Mouse (Mus musculus) CH12.LX (cell line): ENCODE data around the gene Myo3b. TPM values are rescaled to one million over a fixed set of nuclear protein-coding genes. Genes with fewer than 3 reads are reported as not detected.

ENCODE experiments used
- DNase-seq: peaks from one replicate; pipeline ENCODE4 v3.0.0-alpha.2; 2013; ENCODE audit errors: extremely low read depth
- H3K27ac ChIP-seq: 2 replicates; pipeline ENCODE4 v1.5.1; 2012; ENCODE audit warnings: low read depth, mild to moderate bottlenecking, control low read depth, moderate library complexity; ENCODE audit not compliant: insufficient read depth
- H3K27me3 ChIP-seq: replicated peaks from 2 replicates; pipeline ENCODE3; 2012; ENCODE audit warnings: inconsistent platforms
- H3K36me3 ChIP-seq, 2 experiments: replicated peaks in 1 of 2; 2 replicates each; pipeline versions ENCODE3 to v1.6.1; 2012; ENCODE audit warnings: inconsistent platforms in 1 of 2, low read length in 1 of 2, mild to moderate bottlenecking in 1 of 2, mixed read lengths in 1 of 2, moderate library complexity in 1 of 2; ENCODE audit not compliant: control insufficient read depth in 1 of 2, insufficient read depth in 1 of 2
- H3K4me1 ChIP-seq, 2 experiments: 2 replicates each; pipeline ENCODE4 v1.6.1; 2012; ENCODE audit warnings: inconsistent platforms in 1 of 2, moderate library complexity in 1 of 2; ENCODE audit not compliant: insufficient read depth in 2 of 2, control insufficient read depth in 1 of 2
- H3K4me2 ChIP-seq: 2 replicates; pipeline ENCODE4 v1.6.1; 2012; ENCODE audit warnings: low read depth, mild to moderate bottlenecking, control low read depth; ENCODE audit not compliant: poor library complexity, insufficient read depth, severe bottlenecking
- H3K4me3 ChIP-seq, 3 experiments: fragments of 150-350 bp in 1 of 3; sonication (generic) in 1 of 3; replicated peaks in 1 of 3; 2 replicates each; pipeline versions ENCODE3 to v1.5.1; 2011 to 2012; ENCODE audit warnings: low read depth in 2 of 3, low read length in 2 of 3, mild to moderate bottlenecking in 2 of 3, moderate library complexity in 2 of 3, control low read depth in 1 of 3, improper control_type of control experiment in 1 of 3, inconsistent platforms in 1 of 3, mixed read lengths in 1 of 3; ENCODE audit not compliant: poor library complexity in 1 of 3
- H3K79me2 ChIP-seq: replicated peaks from 2 replicates; pipeline ENCODE4 v1.6.1; 2012; ENCODE audit warnings: mild to moderate bottlenecking, moderate library complexity; ENCODE audit not compliant: control insufficient read depth, poor library complexity, insufficient read depth, severe bottlenecking; ENCODE audit errors: extremely low read depth
- H3K9ac ChIP-seq: 2 replicates; pipeline ENCODE4 v1.6.1; 2012; ENCODE audit warnings: low read depth, mild to moderate bottlenecking, control low read depth, moderate library complexity; ENCODE audit not compliant: insufficient read depth
- H3K9me3 ChIP-seq: replicated peaks from 2 replicates; pipeline ENCODE3; 2012; ENCODE audit warnings: low read length, inconsistent platforms, mixed read lengths
- CTCF ChIP-seq, 2 experiments: IDR thresholded peaks in 1 of 2; conservative IDR thresholded peaks in 1 of 2; 2 replicates each; pipeline ENCODE4 v1.5.1; 2011 to 2012; ENCODE audit warnings: low read depth in 2 of 2, low read length in 2 of 2, improper control_type of control experiment in 1 of 2, inconsistent platforms in 1 of 2, mild to moderate bottlenecking in 1 of 2, moderate library complexity in 1 of 2
- E2F4 ChIP-seq: IDR thresholded peaks from 2 replicates; pipeline ENCODE4 v1.6.1; 2011; ENCODE audit warnings: low read depth, low read length, improper control_type of control experiment; ENCODE audit not compliant: insufficient replicate concordance
- EP300 ChIP-seq: IDR thresholded peaks from 2 replicates; pipeline ENCODE4 v1.6.1; 2011; ENCODE audit warnings: low read length, improper control_type of control experiment
- GABPA ChIP-seq: IDR thresholded peaks from 2 replicates; pipeline ENCODE4 v1.6.1; 2012; ENCODE audit warnings: low read depth, low read length, improper control_type of control experiment, inconsistent platforms; ENCODE audit not compliant: insufficient replicate concordance
- IRF4 ChIP-seq: IDR thresholded peaks from 2 replicates; pipeline ENCODE4 v1.6.1; 2014; ENCODE audit warnings: low read depth, mild to moderate bottlenecking, inconsistent platforms, low read length, improper control_type of control experiment
- MAFK ChIP-seq: IDR thresholded peaks from 2 replicates; pipeline ENCODE4 v1.6.1; 2011; ENCODE audit warnings: low read length, improper control_type of control experiment; ENCODE audit not compliant: insufficient replicate concordance
- MAX ChIP-seq: IDR thresholded peaks from 2 replicates; pipeline ENCODE4 v1.6.1; 2011; ENCODE audit warnings: low read length, improper control_type of control experiment
- MAZ ChIP-seq: IDR thresholded peaks from 2 replicates; pipeline ENCODE4 v1.6.1; 2012; ENCODE audit warnings: low read depth, mild to moderate bottlenecking, inconsistent platforms, low read length, improper control_type of control experiment, moderate library complexity
- NELFE ChIP-seq: IDR thresholded peaks from 2 replicates; pipeline ENCODE4 v1.6.1; 2011; ENCODE audit warnings: low read depth, low read length, improper control_type of control experiment
- NRF1 ChIP-seq: IDR thresholded peaks from 2 replicates; pipeline ENCODE4 v1.6.1; 2014; ENCODE audit warnings: low read depth, mild to moderate bottlenecking, inconsistent platforms, low read length, improper control_type of control experiment, moderate library complexity
- POLR2AphosphoS2 ChIP-seq: IDR thresholded peaks from 2 replicates; pipeline ENCODE4 v1.6.1; 2011; ENCODE audit warnings: low read depth, low read length, improper control_type of control experiment
- RCOR1 ChIP-seq: conservative IDR thresholded peaks from 2 replicates; pipeline ENCODE4 v1.6.1; 2012; ENCODE audit warnings: low read depth, mild to moderate bottlenecking, inconsistent platforms, low read length, improper control_type of control experiment
- SIN3A ChIP-seq: IDR thresholded peaks from 2 replicates; pipeline ENCODE4 v1.6.1; 2012; ENCODE audit warnings: low read length, improper control_type of control experiment, inconsistent platforms
- TBP ChIP-seq: conservative IDR thresholded peaks from 2 replicates; pipeline ENCODE4 v1.6.1; 2011; ENCODE audit warnings: low read depth, low read length, improper control_type of control experiment
- ZC3H11A ChIP-seq: IDR thresholded peaks from 2 replicates; pipeline ENCODE4 v1.6.1; 2012; ENCODE audit warnings: low read depth, mild to moderate bottlenecking, inconsistent platforms, low read length, improper control_type of control experiment
- ZMIZ1 ChIP-seq: IDR thresholded peaks from 2 replicates; pipeline ENCODE4 v1.6.1; 2012; ENCODE audit warnings: low read depth, mild to moderate bottlenecking, inconsistent platforms, low read length, improper control_type of control experiment
- ZNF384 ChIP-seq: IDR thresholded peaks from 2 replicates; pipeline ENCODE4 v1.6.1; 2012; ENCODE audit warnings: low read depth, low read length, improper control_type of control experiment, inconsistent platforms
- dilution Hi-C: fragments of 300-500 bp; cut with MboI; formaldehyde crosslinking; loops from 2 replicates; pipeline ENCODE4 v1.14.3; 2020; ENCODE audit warnings: low sequenced_read_pairs; ENCODE audit not compliant: extremely low pct_unique_long_range_greater_than_20kb, extremely low pct_ligation_motif_present
- in situ Hi-C: fragments of 300-500 bp; cut with MboI; formaldehyde crosslinking; loops from 3 replicates; pipeline ENCODE4 v1.14.3; 2019; ENCODE audit warnings: low sequenced_read_pairs, low pct_ligation_motif_present, low pct_unique_long_range_greater_than_20kb, mixed read lengths
- polyA plus RNA-seq: library from polyadenylated mRNA; unstranded; fragments of >175 nt; gene quantifications from 2 replicates; pipeline ENCODE4 v1.2.1, GENCODE M21; 2012; ENCODE audit warnings: low read depth; ENCODE audit not compliant: insufficient read length
- total RNA-seq, 2 experiments: library from RNA; depleted of rRNA; stranded (reverse); fragments of 300-350 nt in 1 of 2; fragments of >200 nt in 1 of 2; gene quantifications; 2 replicates each; pipeline ENCODE4 v1.2.3; 2012 to 2014

Myo3b gene
- total and polyA plus RNA-seq, 3 experiments, result 0.63 to 0.76 (median 0.64) TPM

- Histone ChIP-seq H3K4me3 (no peak overlapping the region), H3K36me3 (no peaks in the 10 kb centered on the region), H3K9ac (no peak overlapping the region), H3K79me2 (no peaks in the 10 kb centered on the region), H3K27me3 (no peaks in the 10 kb centered on the region), H3K4me1 (no peaks in the 10 kb centered on the region), H3K9me3 (peaks cover 3% of the 10 kb centered on the region), H3K27ac (no peak overlapping the region), H3K4me2 (no peak overlapping the region)
- in situ Hi-C loops, result no loop called here
- dilution Hi-C loops, result no loop called here
- no peak for DNase-seq
- TF ChIP-seq IRF4, result no peak
Observed at GRCm38 (mm10) chr2:70195418-70196248, 156.7 kb downstream of the Myo3b start.

- TF ChIP-seq ZNF384, result no peak
- TF ChIP-seq RCOR1, result no peak
- no peak for TF ChIP-seq POLR2AphosphoS2
- no peak for TF ChIP-seq MAX
- TF ChIP-seq EP300, result no peak
- no peak for TF ChIP-seq TBP
- no peak for TF ChIP-seq E2F4
- TF ChIP-seq MAZ, result no peak
- TF ChIP-seq MAFK, result no peak
- Histone ChIP-seq H3K79me2 (no peaks in the 10 kb centered on the region), H3K9ac (no peak overlapping the region), H3K27ac (no peak overlapping the region), H3K9me3 (no peaks in the 10 kb centered on the region), H3K4me1 (peaks cover 0 to 5% of the 10 kb centered on the region in 2 experiments; a peak in 1 of 4 replicates), H3K4me2 (no peak overlapping the region), H3K36me3 (no peaks in the 10 kb centered on the region), H3K4me3 (no peak overlapping the region), H3K27me3 (no peaks in the 10 kb centered on the region)
- no peak for DNase-seq
- in situ Hi-C loops, result no loop called here
- dilution Hi-C loops, result no loop called here
Observed at GRCm38 (mm10) chr2:70201796-70202555, 163.1 kb downstream of the Myo3b start.

GRCm38 (mm10) chr2:70202578-70203167, 163.7 kb downstream of the Myo3b start:
- in situ Hi-C loops (no loop called here), dilution Hi-C loops (no loop called here)
- Histone ChIP-seq H3K4me2 (no peak overlapping the region), H3K4me3 (no peak overlapping the region), H3K27me3 (no peaks in the 10 kb centered on the region), H3K9me3 (no peaks in the 10 kb centered on the region), H3K79me2 (no peaks in the 10 kb centered on the region), H3K27ac (no peak overlapping the region), H3K9ac (no peak overlapping the region), H3K4me1 (peaks cover 0 to 5% of the 10 kb centered on the region in 2 experiments; a peak in 1 of 4 replicates), H3K36me3 (no peaks in the 10 kb centered on the region)
- DNase-seq, result no peak
- no peak for TF ChIP-seq GABPA
- TF ChIP-seq ZC3H11A, result no peak
- no peak for TF ChIP-seq ZMIZ1
- no peak for TF ChIP-seq NELFE
- no peak for TF ChIP-seq MAX
- TF ChIP-seq SIN3A, result no peak
- no peak for TF ChIP-seq CTCF (conservative IDR thresholded peaks at IDR 0.05 in 1 of 2, IDR thresholded peaks at IDR 0.05 in 1 of 2; ENCODE audit: low read depth in 2 of 2, low read length in 2 of 2)
- no peak for TF ChIP-seq NRF1
